Mouse (Mus musculus) left cerebral cortex, adult 18-20 months (tissue): ENCODE data around the gene Mgarp. TPM values are rescaled to one million over a fixed set of nuclear protein-coding genes. Genes with fewer than 3 reads are reported as not detected.
"Not testable (repeated sequence)": the region's sequence is repeated elsewhere in the genome, so short reads cannot be mapped to it uniquely, and the experiment has no call there.

Experiments
- DNase-seq, 2 experiments: peaks; one replicate each; pipeline ENCODE4 v3.0.0; 2021 to 2022; ENCODE audit warnings: low spot score in 2 of 2, mixed read lengths in 1 of 2
- total RNA-seq, 2 experiments: library from RNA; stranded (reverse); gene quantifications; 2 replicates each; pipeline ENCODE4 v1.2.3; 2021

Gene Mgarp
- total RNA-seq, 2 experiments from 2014 or later = not detected

- DNase-seq = no peak
Measured at GRCm38 (mm10) chr3:51371826-51372225, 24.7 kb downstream of the Mgarp start.

- DNase-seq = no peak
Measured at GRCm38 (mm10) chr3:51368011-51368410, 28.5 kb downstream of the Mgarp start.

GRCm38 (mm10) chr3:51366926-51367325, 29.6 kb downstream of the Mgarp start:
- no peak for DNase-seq

- DNase-seq = no peak
Measured at GRCm38 (mm10) chr3:51365517-51365882, 31.0 kb downstream of the Mgarp start.

- peak; percentile 74 to 88 for DNase-seq
Measured at GRCm38 (mm10) chr3:51364703-51365516, 31.6 kb downstream of the Mgarp start.

GRCm38 (mm10) chr3:51361066-51361465, 35.5 kb downstream of the Mgarp start:
- no peak for DNase-seq

- no peak for DNase-seq
Measured at GRCm38 (mm10) chr3:51359558-51360307, 36.8 kb downstream of the Mgarp start.

- DNase-seq = peak; percentile 46 to 49
Measured at GRCm38 (mm10) chr3:51358660-51359557, 37.6 kb downstream of the Mgarp start.

GRCm38 (mm10) chr3:51358181-51358580, 38.4 kb downstream of the Mgarp start:
- peak; percentile 53 to 58 for DNase-seq

GRCm38 (mm10) chr3:51357624-51358023, 38.9 kb downstream of the Mgarp start:
- no peak for DNase-seq

GRCm38 (mm10) chr3:51357078-51357477, 39.5 kb downstream of the Mgarp start:
- no peak for DNase-seq

- not testable (repeated sequence) for DNase-seq
Measured at GRCm38 (mm10) chr3:51354956-51355355, 41.6 kb downstream of the Mgarp start.

GRCm38 (mm10) chr3:51354034-51354427, 42.5 kb downstream of the Mgarp start:
- no peak for DNase-seq

- peak in 1 of 2 experiments; percentile 45 for DNase-seq
Measured at GRCm38 (mm10) chr3:51353325-51354033, 43.1 kb downstream of the Mgarp start.

- DNase-seq = no peak
Measured at GRCm38 (mm10) chr3:51350806-51351205, 45.7 kb downstream of the Mgarp start.

- no peak for DNase-seq
Measured at GRCm38 (mm10) chr3:51348646-51349238, 47.8 kb downstream of the Mgarp start.

GRCm38 (mm10) chr3:51345017-51345416, 51.5 kb downstream of the Mgarp start:
- not testable (repeated sequence) for DNase-seq

GRCm38 (mm10) chr3:51344182-51344581, 52.4 kb downstream of the Mgarp start:
- not testable (repeated sequence) for DNase-seq

GRCm38 (mm10) chr3:51343260-51343659, 53.3 kb downstream of the Mgarp start:
- DNase-seq = no peak

GRCm38 (mm10) chr3:51342152-51342551, 54.4 kb downstream of the Mgarp start:
- DNase-seq = no peak
